In genomic region chr3:115692857-115693256, GRCm38 (mm10) we compare ENCODE assay signal across 20 mouse cellular contexts. TPM values are rescaled to one million over a fixed set of nuclear protein-coding genes. Genes with fewer than 3 reads are reported as not detected.
DNase-seq lines count a peak whose midpoint lies in the region; ATAC-seq and TF ChIP-seq lines count a peak whose summit lies in the region.
"Had no signal": no experiment of that assay in that cellular context is flagged by ENCODE, and none has a peak within 500 bp of the region (broad histone marks: within the 10 kb centered on the region; RNA-seq: fewer than 3 reads in every experiment).

No protein-coding gene starts in this region.

- no peak overlapping the region for H3K9ac ChIP-seq in heart, embryonic 15.5 days
- H3K9ac ChIP-seq in midbrain, postnatal 0 days (replicated peaks; ENCODE audit: low read length, poor library complexity, severe bottlenecking) = no peak overlapping the region
- H3K9ac ChIP-seq: forebrain, postnatal 0 days; limb, embryonic 12.5 days; neural tube, embryonic 13.5 days had no signal

- DNase-seq in heart, adult 8-10 months (ENCODE audit: low spot score) = no peak
- no peak for DNase-seq in yolk sac, embryonic 10.5 days (ENCODE audit: low spot score)
- DNase-seq in midbrain, postnatal 0 days (ENCODE audit: low spot score) = no peak
- DNase-seq: adrenal gland, postnatal 14 days; cerebellum, adult 2 months; forebrain, postnatal 0 days; kidney, adult 11 months; right cerebral cortex, adult 18-20 months; spleen, adult 18-20 months; thymus, postnatal 4 days had no signal

- 38% methylated on average over 4 of the region's 4 CpGs for WGBS in heart, embryonic 15.5 days
- 46% methylated on average over 3 of the region's 4 CpGs for WGBS in macrophage (ENCODE audit: missing documents)
- 48% methylated on average over 4 of the region's 4 CpGs for whole genome bisulfite sequencing in midbrain, postnatal 0 days

- no peaks in the 10 kb centered on the region for H3K9me3 ChIP-seq in heart, embryonic 15.5 days (replicated peaks)
- H3K9me3 ChIP-seq in megakaryocyte, embryonic 14.5 days = no peaks in the 10 kb centered on the region
- H3K9me3 ChIP-seq in midbrain, postnatal 0 days (ENCODE audit: low read length) = no peaks in the 10 kb centered on the region
- H3K9me3 ChIP-seq: forebrain, embryonic 10.5 days; hindbrain, embryonic 10.5 days; limb, embryonic 12.5 days; neural tube, embryonic 13.5 days had no signal

- H3K4me2 ChIP-seq in heart, embryonic 15.5 days = no peak overlapping the region
- H3K4me2 ChIP-seq in midbrain, postnatal 0 days (ENCODE audit: low read depth, low read length, poor library complexity, severe bottlenecking) = no peak overlapping the region
- H3K4me2 ChIP-seq: limb, embryonic 12.5 days; midbrain, embryonic 11.5 days; neural tube, embryonic 13.5 days had no signal

- no peaks in the 10 kb centered on the region for H3K27me3 ChIP-seq in heart, embryonic 15.5 days
- no peaks in the 10 kb centered on the region for H3K27me3 ChIP-seq in megakaryocyte, embryonic 14.5 days (replicated peaks)
- no peaks in the 10 kb centered on the region for H3K27me3 ChIP-seq in midbrain, postnatal 0 days (ENCODE audit: insufficient read depth, low read length)
- H3K27me3 ChIP-seq: limb, embryonic 12.5 days; neural tube, embryonic 13.5 days had no signal

- H3K4me3 ChIP-seq in heart, embryonic 15.5 days = no peak overlapping the region
- peak overlapping the region; percentile 88 for H3K4me3 ChIP-seq in megakaryocyte, embryonic 14.5 days (replicated peaks)
- H3K4me3 ChIP-seq in brown adipose tissue, adult 24 weeks (ENCODE audit: insufficient read depth, low read depth, low read length) = no peak overlapping the region
- no peak overlapping the region for H3K4me3 ChIP-seq in macrophage (ENCODE audit: inconsistent target)
- H3K4me3 ChIP-seq in midbrain, postnatal 0 days (ENCODE audit: low read depth, low read length) = no peak overlapping the region
- H3K4me3 ChIP-seq: forebrain, embryonic 10.5 days; hindbrain, embryonic 10.5 days; limb, embryonic 12.5 days; neural tube, embryonic 13.5 days had no signal

- H3K36me3 ChIP-seq in heart, embryonic 15.5 days = no peaks in the 10 kb centered on the region
- peaks cover 3% of the 10 kb centered on the region for H3K36me3 ChIP-seq in megakaryocyte, embryonic 14.5 days (replicated peaks; ENCODE audit: low read length)
- no peaks in the 10 kb centered on the region for H3K36me3 ChIP-seq in macrophage (ENCODE audit: inconsistent target)
- H3K36me3 ChIP-seq in midbrain, postnatal 0 days (ENCODE audit: insufficient read depth, low read length) = no peaks in the 10 kb centered on the region
- H3K36me3 ChIP-seq: forebrain, embryonic 10.5 days; hindbrain, embryonic 10.5 days; limb, embryonic 12.5 days; neural tube, embryonic 13.5 days had no signal

- H3K4me1 ChIP-seq in heart, embryonic 15.5 days (replicated peaks) = peaks cover 4% of the 10 kb centered on the region; the same call in 1 of the 2 replicates
- peaks cover 84% of the 10 kb centered on the region for H3K4me1 ChIP-seq in megakaryocyte, embryonic 14.5 days
- H3K4me1 ChIP-seq in brown adipose tissue, adult 24 weeks (ENCODE audit: control insufficient read depth, insufficient read depth, insufficient read length, low read length) = peaks cover 25% of the 10 kb centered on the region; the same call in 1 of the 2 replicates
- H3K4me1 ChIP-seq in midbrain, postnatal 0 days (ENCODE audit: insufficient read depth, low read length) = 0 out of 2 replicates have a peak, but pooled peaks cover 2% of the 10 kb centered on the region
- H3K4me1 ChIP-seq: hindbrain, embryonic 10.5 days; limb, embryonic 12.5 days; neural tube, embryonic 13.5 days had no signal

- no peak for TF ChIP-seq CTCF in midbrain, postnatal 0 days (IDR thresholded peaks at IDR 0.05)

- peak overlapping the region; percentile 43 for H3K27ac ChIP-seq in heart, embryonic 15.5 days
- H3K27ac ChIP-seq in brown adipose tissue, adult 24 weeks (replicated peaks; ENCODE audit: low read depth, low read length) = peak overlapping the region; percentile 57
- peak overlapping the region; percentile 94 for H3K27ac ChIP-seq in macrophage
- no peak overlapping the region for H3K27ac ChIP-seq in midbrain, postnatal 0 days (ENCODE audit: low read depth, low read length)
- H3K27ac ChIP-seq: forebrain, embryonic 10.5 days; hindbrain, embryonic 10.5 days; limb, embryonic 12.5 days; neural tube, embryonic 13.5 days had no signal

- no peaks in the 10 kb centered on the region for H3K79me2 ChIP-seq in macrophage (ENCODE audit: inconsistent target)

- no peak for ATAC-seq in heart, embryonic 15.5 days (replicated peaks; ENCODE audit: insufficient number of reproducible peaks, insufficient read depth, low FRiP score, low read depth)
- no peak for ATAC-seq in megakaryocyte, adult 5-6 weeks (ENCODE audit: poor library complexity, severe bottlenecking)
- ATAC-seq in midbrain, postnatal 0 days (ENCODE audit: low FRiP score) = no peak
- ATAC-seq: forebrain, postnatal 0 days had no signal

RNA-seq across cellular contexts. Expression of gene S1pr1, which starts 22.0 kb away (rescaled TPM):
- 75.5 and 85.4 TPM in 2 replicates for polyA plus RNA-seq in heart, embryonic 15.5 days (2015; fragmentation: Nextera tagmentation; extraction: Ambion mirVana)
- total RNA-seq in heart, adult 8-10 months (2022) = 10 to 100 TPM; 31.9 to 48.9 (median 41.9) TPM
- polyA plus RNA-seq in megakaryocyte, embryonic 14.5 days (2012; ENCODE audit: insufficient read depth, low replicate concordance) = 2.3 TPM in 1 of 2 replicates, not detected in the other
- 2.4 and 5.8 TPM in 2 replicates for total RNA-seq in megakaryocyte, adult 5-6 weeks (2015)
- 3.3 and 3.6 TPM in 2 replicates for total RNA-seq in megakaryocyte, adult 5-6 weeks (2017)
- 23.1 and 29.4 TPM in 2 replicates for polyA plus RNA-seq in brown adipose tissue, adult 24 weeks (2012; ENCODE audit: insufficient read depth, insufficient read length, missing spikeins)
- 10 to 100 TPM in 13 of 26 experiments, 1 to 10 TPM in 13; 1.4 to 26.4 (median 9.4) TPM for total RNA-seq in macrophage (2018; cell fraction: chromatin; rRNA removed)
- 10 to 100 TPM in 18 of 26 experiments, 1 to 10 TPM in 8; 4.0 to 71.2 (median 27.5) TPM for total RNA-seq in macrophage (2018; cell fraction: cytosol; rRNA removed)
- 10 to 100 TPM in 17 of 26 experiments, 1 to 10 TPM in 9; 3.9 to 70.1 (median 22.0) TPM for total RNA-seq in macrophage (2018; cell fraction: nucleus; rRNA removed)
- polyA plus RNA-seq in macrophage (2018) = 25.2 to 65.7 TPM (median 58.6 TPM) in 3 replicates
- total RNA-seq in midbrain, postnatal 0 days (2014; rRNA removed) = 42.1 and 56.7 TPM in 2 replicates
- 32.9 and 34.2 TPM in 2 replicates for polyA plus RNA-seq in midbrain, postnatal 0 days (2015; fragmentation: Nextera tagmentation; extraction: Ambion mirVana)
